Mouse (Mus musculus) liver, embryonic 11.5 days (tissue): ENCODE measurements around the gene Opa1. TPM values are rescaled to one million over a fixed set of nuclear protein-coding genes. Genes with fewer than 3 reads are reported as not detected.

ENCODE experiments used
- ATAC-seq: fragments of 200-750 bp; cut with Nextera tagmentation; replicated peaks from 2 replicates; pipeline ENCODE4 v1.8.0; 2017; ENCODE audit warnings: moderate number of reproducible peaks, mild to moderate bottlenecking, moderate TSS enrichment, moderate library complexity; ENCODE audit not compliant: low FRiP score
- DNase-seq: peaks from one replicate; pipeline ENCODE4 v3.0.0-alpha.2; 2017; ENCODE audit warnings: low spot score
- H3K27ac ChIP-seq: fragments of 300-500 bp; sonication (generic); 2 replicates; pipeline ENCODE4 v1.5.1; 2014; ENCODE audit warnings: mild to moderate bottlenecking, low read depth, low read length, control low read depth
- H3K27me3 ChIP-seq: fragments of 300-500 bp; sonication (generic); replicated peaks from 2 replicates; pipeline ENCODE4 v1.6.1; 2014; ENCODE audit warnings: low read length, mixed read lengths; ENCODE audit not compliant: control insufficient read depth, insufficient read depth
- H3K36me3 ChIP-seq: fragments of 300-500 bp; sonication (generic); 2 replicates; pipeline ENCODE4 v1.6.1; 2014; ENCODE audit warnings: mild to moderate bottlenecking, low read length, moderate library complexity, mixed read lengths; ENCODE audit not compliant: control insufficient read depth, insufficient read depth
- H3K4me1 ChIP-seq: fragments of 300-500 bp; sonication (generic); replicated peaks from 2 replicates; pipeline ENCODE4 v1.6.1; 2014; ENCODE audit warnings: low read length, mixed read lengths; ENCODE audit not compliant: control insufficient read depth, insufficient read depth
- H3K4me2 ChIP-seq: fragments of 300-500 bp; sonication (generic); 2 replicates; pipeline ENCODE4 v1.6.1; 2014; ENCODE audit warnings: mild to moderate bottlenecking, control low read depth, moderate library complexity
- H3K4me3 ChIP-seq: fragments of 300-500 bp; sonication (generic); 2 replicates; pipeline ENCODE4 v1.5.1; 2014; ENCODE audit warnings: low read depth, low read length, control low read depth
- H3K9ac ChIP-seq: fragments of 300-500 bp; sonication (generic); 2 replicates; pipeline ENCODE4 v1.6.1; 2014; ENCODE audit warnings: low read depth, low read length, control low read depth
- H3K9me3 ChIP-seq: fragments of 300-500 bp; sonication (generic); 2 replicates; pipeline ENCODE4 v1.6.1; 2016; ENCODE audit warnings: low read length, inconsistent platforms, mixed read lengths; ENCODE audit not compliant: control insufficient read depth
- WGBS: fragments of 180-500 bp; shearing (Covaris S2); extraction: QIAGEN DNeasy Blood & Tissue Kit; methylation state at CpG from one replicate; pipeline ENCODE4 v1.1.7; 2014; 5-methylcytosine and 5-hydroxymethylcytosine counted together
- polyA plus RNA-seq: library from polyadenylated mRNA; unstranded; fragments of >200 nt; fragmentation: Nextera tagmentation; extraction: Ambion mirVana; gene quantifications from 2 replicates; pipeline ENCODE4 v1.2.1, GENCODE M21; 2014

Opa1 gene
- polyA plus RNA-seq, 1 experiment from 2014 or later = 48.3 TPM

DNA sequence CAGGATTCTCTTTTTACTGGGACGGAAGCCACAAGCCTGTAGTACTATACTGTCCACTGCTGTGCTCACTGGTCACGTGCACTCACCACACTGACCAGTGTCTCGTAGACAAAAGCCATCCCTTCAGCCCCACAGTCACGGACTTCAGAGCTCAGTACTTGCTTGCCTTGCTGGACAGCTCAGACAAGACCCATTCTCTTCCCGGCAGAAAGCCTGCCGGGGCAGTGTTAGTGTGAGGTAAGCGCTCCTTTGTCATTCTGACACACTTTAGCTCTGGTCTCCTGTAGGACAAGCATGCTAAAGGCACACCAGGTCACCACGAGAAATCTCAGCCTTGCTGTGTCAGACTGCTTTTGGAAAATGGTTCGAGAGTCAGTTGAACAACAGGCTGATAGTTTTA is 35.6 kb downstream of the Opa1 start:
- H3K36me3 ChIP-seq = peaks cover 33% of the 10 kb centered on the region; the same call in 1 of the 2 replicates
- no peaks in the 10 kb centered on the region for H3K9me3 ChIP-seq
- H3K27ac ChIP-seq = no peak overlapping the region
- DNase-seq (no peak), ATAC-seq (no peak)
- H3K9ac ChIP-seq = no peak overlapping the region
- 93% methylated on average over 9 of the region's 9 CpGs for WGBS
- no peaks in the 10 kb centered on the region for H3K27me3 ChIP-seq
- H3K4me2 ChIP-seq = no peak overlapping the region
- no peak overlapping the region for H3K4me3 ChIP-seq
- no peaks in the 10 kb centered on the region for H3K4me1 ChIP-seq

GRCm38 (mm10) chr16:29629053-29629452 is 49.9 kb downstream of the Opa1 start:
- H3K9ac ChIP-seq = no peak overlapping the region

GRCm38 (mm10) chr16:29635780-29636179 is 56.6 kb downstream of the Opa1 start:
- H3K36me3 ChIP-seq = peaks cover 15% of the 10 kb centered on the region; the same call in 1 of the 2 replicates
- H3K4me1 ChIP-seq = no peaks in the 10 kb centered on the region
- H3K27ac ChIP-seq = no peak overlapping the region
- DNase-seq = no peak
- ATAC-seq = no peak
- no peak overlapping the region for H3K4me3 ChIP-seq
- no peak overlapping the region for H3K4me2 ChIP-seq
- no peaks in the 10 kb centered on the region for H3K27me3 ChIP-seq
- no peak overlapping the region for H3K9ac ChIP-seq
- no peaks in the 10 kb centered on the region for H3K9me3 ChIP-seq
- WGBS = 63% methylated on average over 4 of the region's 4 CpGs

More at GRCm38 (mm10) chr16:29629053-29629452, 49.9 kb downstream of the Opa1 start:
- WGBS = 88% methylated on average over 1 of the region's 1 CpGs
- Histone ChIP-seq H3K27me3 (no peaks in the 10 kb centered on the region), H3K4me3 (no peak overlapping the region), H3K4me1 (no peaks in the 10 kb centered on the region), H3K27ac (no peak overlapping the region), H3K4me2 (no peak overlapping the region), H3K9me3 (no peaks in the 10 kb centered on the region), H3K36me3 (peaks cover 18% of the 10 kb centered on the region)
- no peak for DNase-seq
- ATAC-seq = no peak

DNA sequence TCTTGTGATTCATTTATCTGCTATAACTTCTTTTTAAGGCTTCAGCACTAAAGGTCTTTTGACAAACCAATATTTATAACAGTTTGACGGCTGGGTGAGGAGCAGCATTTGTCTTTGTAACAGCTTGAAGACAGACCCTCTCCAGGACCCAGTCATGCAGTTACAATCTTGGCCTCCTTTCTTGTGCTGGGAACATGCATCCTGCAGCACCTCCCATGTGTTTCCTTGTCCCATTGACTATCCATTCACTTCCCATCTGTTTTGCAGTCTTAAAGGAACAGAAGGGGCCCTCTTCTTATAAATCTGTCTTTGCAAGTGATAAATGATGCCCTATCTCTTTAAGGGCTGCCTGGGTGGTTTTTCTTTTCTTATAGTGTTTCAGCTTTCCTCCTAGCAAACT is 63.2 kb downstream of the Opa1 start:
- Histone ChIP-seq H3K36me3 (peaks cover 6% of the 10 kb centered on the region; the same call in 1 of the 2 replicates), H3K9ac (no peak overlapping the region), H3K9me3 (no peaks in the 10 kb centered on the region), H3K4me1 (no peaks in the 10 kb centered on the region), H3K4me3 (no peak overlapping the region), H3K27ac (no peak overlapping the region), H3K4me2 (no peak overlapping the region), H3K27me3 (no peaks in the 10 kb centered on the region)
- DNase-seq (no peak), ATAC-seq (no peak)
- WGBS = 77% methylated on average over 1 of the region's 1 CpGs

GRCm38 (mm10) chr16:29644871-29645270 is 65.7 kb downstream of the Opa1 start:
- no peak for DNase-seq
- Histone ChIP-seq H3K4me2 (no peak overlapping the region), H3K9ac (no peak overlapping the region), H3K27me3 (no peaks in the 10 kb centered on the region), H3K36me3 (peaks cover 8% of the 10 kb centered on the region; the same call in 1 of the 2 replicates), H3K4me1 (no peaks in the 10 kb centered on the region), H3K27ac (no peak overlapping the region), H3K9me3 (no peaks in the 10 kb centered on the region), H3K4me3 (no peak overlapping the region)
- 91% methylated on average over 3 of the region's 3 CpGs for WGBS
- no peak for ATAC-seq

- Histone ChIP-seq H3K27ac (no peak overlapping the region), H3K4me2 (no peak overlapping the region), H3K4me1 (no peaks in the 10 kb centered on the region), H3K27me3 (no peaks in the 10 kb centered on the region), H3K36me3 (peaks cover 11% of the 10 kb centered on the region; the same call in 1 of the 2 replicates), H3K9ac (no peak overlapping the region), H3K9me3 (no peaks in the 10 kb centered on the region), H3K4me3 (no peak overlapping the region)
- DNase-seq (no peak), ATAC-seq (no peak)
Measured at GRCm38 (mm10) chr16:29646202-29646601, 67.1 kb downstream of the Opa1 start.

- Histone ChIP-seq H3K9me3 (no peaks in the 10 kb centered on the region), H3K9ac (no peak overlapping the region), H3K4me1 (no peaks in the 10 kb centered on the region; the same call in 1 of the 2 replicates), H3K27ac (no peak overlapping the region), H3K4me2 (no peak overlapping the region), H3K36me3 (0 out of 2 replicates have a peak, but pooled peaks cover 3% of the 10 kb centered on the region), H3K27me3 (no peaks in the 10 kb centered on the region), H3K4me3 (no peak overlapping the region)
- WGBS = 74% methylated on average over 9 of the region's 9 CpGs
- ATAC-seq (peak; percentile 47; the same call in 1 of the 2 replicates), DNase-seq (no peak)
Measured at GRCm38 (mm10) chr16:29656187-29656825, 77.2 kb downstream of the Opa1 start.

DNA sequence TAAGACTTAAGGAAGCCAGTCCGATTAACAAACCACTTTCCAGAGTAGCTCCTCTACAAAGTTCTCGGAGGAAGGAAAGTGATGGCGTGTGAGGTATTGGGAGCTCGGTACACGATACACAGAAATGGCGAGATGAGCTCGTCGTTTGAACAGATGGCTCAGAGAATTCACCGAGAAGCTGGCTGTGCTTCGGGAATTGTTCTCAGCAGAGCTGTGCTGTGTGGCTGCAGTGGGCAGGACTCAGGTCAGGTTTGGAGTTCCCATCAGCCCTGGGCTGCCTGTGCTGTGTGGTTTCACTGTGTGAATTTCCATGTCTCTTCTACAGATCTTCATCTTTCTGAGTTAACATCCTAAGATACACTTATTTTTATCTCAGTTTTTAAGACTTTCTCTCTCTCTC is 77.8 kb downstream of the Opa1 start:
- Histone ChIP-seq H3K27me3 (no peaks in the 10 kb centered on the region), H3K27ac (no peak overlapping the region), H3K4me1 (no peaks in the 10 kb centered on the region; the same call in 1 of the 2 replicates), H3K36me3 (0 out of 2 replicates have a peak, but pooled peaks cover 3% of the 10 kb centered on the region), H3K9me3 (no peaks in the 10 kb centered on the region), H3K4me3 (no peak overlapping the region), H3K4me2 (no peak overlapping the region), H3K9ac (no peak overlapping the region)
- DNase-seq (no peak), ATAC-seq (no peak)
- 65% methylated on average over 10 of the region's 10 CpGs for WGBS
